Mouse (Mus musculus): Measurements from ENCODE around the gene Timmdc1.
A peak's percentile ranks its signal among the peaks of the same experiment; 100 is the strongest.
"Not testable (repeated sequence)": the region's sequence is repeated elsewhere in the genome, so short reads cannot be mapped to it uniquely, and the experiment has no call there.

Timmdc1 gene

GRCm38 (mm10) chr16:38496604-38497140 is 25.8 kb downstream of the Timmdc1 start:
- no peak for DNase-seq (ENCODE audit: low spot score in 2 of 2)

DNA sequence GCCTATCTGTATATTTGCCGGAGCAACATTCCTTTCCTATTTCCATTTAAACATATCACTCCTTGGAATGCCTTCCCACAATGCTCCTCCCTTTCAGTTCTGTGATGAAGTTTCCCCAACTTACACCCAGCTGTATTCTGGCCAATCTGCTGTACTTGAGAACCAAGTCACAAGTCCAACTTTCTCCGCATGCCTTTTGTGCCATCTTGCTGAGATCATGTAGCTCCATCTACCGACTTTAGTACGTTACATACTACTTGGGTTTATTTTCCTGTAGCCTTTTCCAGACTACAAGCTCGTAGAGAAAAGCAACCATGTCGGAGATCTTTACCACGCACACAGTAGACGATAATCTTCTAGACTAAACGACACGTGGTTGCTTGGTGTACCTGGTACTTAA is 28.6 kb downstream of the Timmdc1 start:
- DNase-seq (ENCODE audit: low spot score in 2 of 2), result no peak

- DNase-seq (ENCODE audit: low spot score in 2 of 2), result no peak
Observed at GRCm38 (mm10) chr16:38492551-38492950, 29.9 kb downstream of the Timmdc1 start.

- DNase-seq (ENCODE audit: low spot score in 2 of 2), result peak; percentile 36 to 42
Observed at GRCm38 (mm10) chr16:38483582-38484309, 38.7 kb downstream of the Timmdc1 start.

DNA sequence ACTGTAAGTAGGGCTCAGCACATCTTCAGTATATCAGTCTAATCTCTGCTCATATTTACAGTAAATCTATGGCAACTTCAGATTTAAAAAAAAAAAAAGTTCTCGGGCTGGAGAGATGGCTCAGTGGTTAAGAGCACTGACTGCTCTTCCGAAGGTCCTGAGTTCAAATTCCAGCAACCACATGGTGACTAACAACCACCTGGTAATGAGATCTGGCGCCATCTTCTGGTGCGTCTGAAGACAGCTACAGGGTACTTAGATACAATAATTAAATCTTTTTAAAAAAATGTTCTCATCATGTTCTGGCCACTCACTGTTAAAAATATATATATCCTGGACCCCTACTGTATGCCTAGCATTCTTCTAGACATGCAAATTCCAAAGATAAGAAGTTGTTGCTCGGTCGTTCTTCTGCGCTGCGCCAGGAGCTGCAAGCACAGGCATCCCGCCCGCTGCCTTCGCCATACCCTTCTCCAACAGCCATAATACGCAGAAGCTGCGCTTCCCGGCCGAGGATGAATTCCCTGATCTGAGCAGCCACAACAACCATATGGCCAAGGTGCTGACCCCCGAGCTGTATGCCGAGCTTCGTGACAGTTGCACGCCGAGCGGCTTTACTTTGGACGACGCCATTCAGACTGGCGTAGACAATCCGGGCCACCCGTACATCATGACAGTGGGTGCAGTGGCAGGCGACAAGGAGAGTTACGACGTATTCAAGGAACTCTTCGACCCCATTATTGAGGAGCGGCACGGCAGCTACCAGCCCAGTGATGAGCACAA is 39.5 kb downstream of the Timmdc1 start:
- peak; percentile 7 to 56 for DNase-seq (ENCODE audit: low spot score in 2 of 2)

DNA sequence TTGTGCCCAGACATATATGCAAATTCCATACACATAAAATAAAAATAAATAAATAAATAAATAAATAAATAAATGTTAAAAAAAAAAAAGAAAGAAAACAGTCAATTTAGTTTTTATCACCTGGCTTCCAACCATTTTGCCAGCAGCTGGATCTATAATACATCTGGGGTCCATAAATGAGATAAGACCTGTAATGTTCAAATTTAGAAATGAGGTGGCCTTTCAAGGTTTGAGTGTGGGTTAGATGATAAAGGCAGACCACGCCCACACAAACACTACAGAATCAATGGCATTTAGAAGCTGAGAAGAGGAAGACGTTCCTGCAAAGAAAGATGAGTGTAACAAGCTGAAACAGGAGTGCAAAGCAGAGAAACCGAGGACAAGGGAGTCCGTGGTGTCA is 41.1 kb downstream of the Timmdc1 start:
- DNase-seq (ENCODE audit: low spot score in 2 of 2), result no peak

- DNase-seq (ENCODE audit: low spot score in 2 of 2), result no peak
Observed at GRCm38 (mm10) chr16:38478296-38478695, 44.2 kb downstream of the Timmdc1 start.

DNA sequence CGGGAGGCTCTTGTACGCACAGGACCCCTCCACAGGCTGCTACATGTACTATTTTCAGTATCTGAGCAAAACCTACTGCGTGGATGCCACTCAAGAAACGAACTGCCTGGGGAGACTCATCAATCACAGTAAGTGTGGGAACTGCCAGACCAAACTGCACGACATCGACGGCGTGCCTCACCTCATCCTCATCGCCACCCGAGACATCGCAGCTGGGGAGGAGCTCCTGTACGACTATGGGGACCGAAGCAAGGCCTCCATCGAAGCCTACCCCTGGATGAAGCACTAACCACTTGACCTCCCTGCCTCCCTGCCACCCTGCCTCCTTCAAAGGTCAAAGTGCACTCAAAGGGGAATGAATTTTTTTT is 45.2 kb downstream of the Timmdc1 start:
- DNase-seq (ENCODE audit: low spot score in 2 of 2), result not testable (repeated sequence)

- peak; percentile 22 to 30 for DNase-seq (ENCODE audit: low spot score in 2 of 2)
Observed at GRCm38 (mm10) chr16:38476312-38477240, 45.9 kb downstream of the Timmdc1 start.

DNA sequence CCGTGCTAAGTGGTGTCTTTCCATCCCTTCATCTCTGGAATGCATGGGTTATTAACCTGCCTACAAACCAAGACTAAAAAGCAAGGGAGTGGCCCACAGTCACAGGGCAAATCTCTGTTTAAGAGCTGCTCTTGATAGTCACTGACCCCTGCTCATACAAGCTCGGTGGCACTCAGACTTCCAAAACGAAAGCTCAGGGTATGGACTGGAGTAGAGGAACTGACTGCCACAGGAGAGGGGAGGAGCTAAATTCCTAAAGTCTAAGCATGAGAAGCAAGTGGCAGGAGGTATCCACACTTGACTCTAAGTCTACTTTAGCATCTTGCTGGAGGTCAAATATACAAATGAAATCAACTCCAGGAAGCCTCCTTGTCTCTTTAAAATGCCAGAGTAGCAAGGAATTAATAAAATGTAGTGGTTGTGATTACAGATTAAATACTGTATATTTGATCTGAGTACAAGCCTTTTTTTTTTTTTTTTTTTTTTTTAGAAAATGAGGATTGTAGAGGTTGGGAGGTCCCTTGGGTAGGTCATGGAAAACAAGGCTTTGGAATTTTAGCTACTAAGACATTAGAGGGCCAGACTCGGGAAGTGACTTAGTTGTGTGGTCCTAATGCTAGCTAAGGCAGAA is 46.7 kb downstream of the Timmdc1 start:
- no peak for DNase-seq (ENCODE audit: low spot score in 2 of 2)

GRCm38 (mm10) chr16:38474677-38475286 is 47.7 kb downstream of the Timmdc1 start:
- DNase-seq (ENCODE audit: low spot score in 2 of 2), result no peak

GRCm38 (mm10) chr16:38473661-38474060 is 48.8 kb downstream of the Timmdc1 start:
- DNase-seq (ENCODE audit: low spot score in 2 of 2), result no peak

DNA sequence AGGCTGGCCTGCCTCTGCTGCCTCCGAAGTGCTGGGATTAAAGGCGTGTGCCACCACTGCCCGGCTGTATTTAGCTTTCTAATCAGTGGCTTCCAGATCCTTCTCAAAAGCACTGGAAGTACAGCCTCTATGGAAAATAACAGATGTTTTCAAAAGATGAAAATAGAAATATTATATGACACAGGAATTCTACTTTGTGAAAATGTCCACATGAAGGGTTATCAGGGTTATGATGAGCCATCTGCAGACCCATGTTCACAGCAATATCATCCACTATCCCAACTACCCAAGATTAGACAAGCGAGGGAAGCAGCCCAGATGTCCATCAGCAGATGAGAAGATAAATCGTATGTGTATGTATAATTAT is 50.0 kb downstream of the Timmdc1 start:
- no peak for DNase-seq (ENCODE audit: low spot score in 2 of 2)

DNA sequence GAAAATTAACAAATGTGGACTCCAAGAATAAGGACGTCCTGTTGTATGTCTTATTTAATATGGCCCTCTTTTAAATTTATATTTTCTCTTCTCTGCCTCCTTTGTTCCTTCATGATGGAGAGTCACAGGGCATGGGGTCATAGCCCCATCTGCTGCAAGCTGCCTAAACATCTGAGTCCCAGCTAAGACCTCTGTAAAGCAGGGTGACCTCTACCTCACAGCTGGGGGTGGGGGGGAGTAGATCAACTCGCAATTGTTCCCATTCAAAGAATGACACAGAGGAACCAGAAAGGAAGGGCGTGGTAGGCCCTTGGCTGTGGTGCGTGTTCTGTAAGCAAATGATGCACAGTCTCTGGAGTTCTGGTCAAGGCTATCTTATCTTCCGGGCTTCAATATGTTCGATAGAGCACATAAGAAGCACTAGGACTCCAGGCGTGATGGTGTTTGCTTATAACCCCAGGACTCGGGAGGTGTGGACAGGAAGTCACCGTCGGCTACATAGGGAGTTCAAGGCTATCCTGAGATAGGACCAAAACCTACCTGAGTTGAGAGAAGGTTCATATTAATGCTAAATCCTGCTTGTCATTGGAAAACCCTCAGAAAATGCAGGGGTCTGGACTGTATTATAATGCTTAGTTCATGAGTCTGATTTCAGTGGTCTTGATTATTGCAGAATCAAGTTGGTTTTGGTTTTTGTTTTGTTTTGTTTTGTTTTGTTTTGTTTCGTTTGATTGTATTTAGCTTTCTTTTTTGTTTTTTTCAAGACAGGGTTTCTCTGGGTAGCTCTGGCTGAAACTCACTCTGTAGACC is 50.6 kb downstream of the Timmdc1 start:
- no peak for DNase-seq (ENCODE audit: low spot score in 2 of 2)

DNA sequence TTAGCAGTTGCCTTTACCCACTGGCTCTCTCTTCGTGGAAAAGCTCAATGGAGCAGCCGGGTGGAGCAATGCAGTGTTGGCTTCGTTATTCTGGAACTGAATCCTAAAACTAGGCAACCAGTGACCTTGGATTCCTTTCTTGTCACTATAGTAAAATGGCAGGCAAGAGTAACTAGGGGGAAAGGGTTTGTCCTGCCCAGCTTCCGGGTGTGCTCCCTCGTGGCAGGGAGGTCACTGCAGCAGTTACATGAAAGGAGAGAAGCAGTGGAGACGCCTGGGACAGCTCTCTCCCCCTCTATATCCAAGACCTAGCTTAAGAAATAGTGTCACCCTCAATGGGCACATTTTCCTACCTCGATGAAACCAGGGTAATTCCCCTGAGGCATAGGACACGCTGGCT is 53.0 kb downstream of the Timmdc1 start:
- DNase-seq (ENCODE audit: low spot score in 2 of 2), result no peak

- DNase-seq (ENCODE audit: low spot score in 2 of 2), result no peak
Observed at GRCm38 (mm10) chr16:38468706-38469018, 53.8 kb downstream of the Timmdc1 start.

- DNase-seq (ENCODE audit: low spot score in 2 of 2), result no peak
Observed at GRCm38 (mm10) chr16:38467917-38468705, 54.4 kb downstream of the Timmdc1 start.

GRCm38 (mm10) chr16:38467091-38467916 is 55.2 kb downstream of the Timmdc1 start:
- DNase-seq (ENCODE audit: low spot score in 2 of 2), result no peak

DNA sequence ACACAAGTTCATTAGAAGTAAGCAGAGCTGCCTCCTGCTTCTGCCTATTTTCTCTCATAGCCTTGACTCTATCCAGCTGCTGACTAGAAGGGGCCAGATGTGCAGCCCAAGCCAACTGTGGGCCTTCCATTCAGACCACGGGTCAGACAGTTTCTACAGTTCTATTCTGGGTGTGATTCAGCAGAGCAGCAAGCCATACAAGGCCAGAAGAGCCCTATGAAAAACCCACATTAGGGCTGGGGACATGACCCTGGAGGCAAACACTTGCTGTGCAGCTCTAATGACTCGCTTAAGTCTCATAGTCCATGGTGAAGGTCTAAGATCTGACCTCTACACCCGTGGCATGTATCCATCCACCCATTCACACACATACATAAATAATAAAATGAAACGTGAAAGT is 56.4 kb downstream of the Timmdc1 start:
- no peak for DNase-seq (ENCODE audit: low spot score in 2 of 2)

Data from natural killer cell, adult 2 months (primary cell).